Mouse (Mus musculus): ENCODE measurements around the gene Slc48a1. TPM values are rescaled to one million over a fixed set of nuclear protein-coding genes. Genes with fewer than 3 reads are reported as not detected.
A peak's percentile ranks its signal among the peaks of the same experiment; 100 is the strongest.

Gene Slc48a1
- total and polyA plus RNA-seq, 3 experiments: 116 to 299 TPM; not detected in 1

DNA sequence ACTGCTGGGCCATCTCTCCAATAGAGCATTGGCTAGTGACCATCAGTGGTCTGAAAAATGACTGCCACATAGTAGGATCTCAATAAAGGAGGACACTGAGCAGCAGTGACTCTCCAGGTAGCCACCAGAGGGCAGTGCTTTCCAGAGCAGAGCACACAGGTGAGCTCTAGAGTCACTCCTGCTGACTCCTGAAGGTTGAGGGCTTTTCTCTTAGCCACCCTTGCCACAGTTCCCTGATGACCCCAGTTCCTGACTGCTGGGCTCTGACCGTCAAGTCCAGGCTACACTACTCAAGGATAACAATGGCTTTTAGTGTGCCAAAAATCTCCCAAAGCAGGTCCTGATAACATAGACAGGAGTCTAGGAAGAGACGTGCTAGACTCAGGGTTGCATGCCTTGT, 26.6 kb upstream of the Slc48a1 start:
- no peaks in the 10 kb centered on the region; a peak in 1 of 4 replicates for H3K27me3 ChIP-seq (ENCODE audit: control insufficient read depth in 1 of 2, insufficient read depth in 2 of 2, low read length in 2 of 2)
- peak; percentile 49 for DNase-seq (ENCODE audit: low read depth, low spot score)
- no peaks in the 10 kb centered on the region for H3K9me3 ChIP-seq (replicated peaks; ENCODE audit: insufficient read depth, low read length)
- H3K27ac ChIP-seq (ENCODE audit: control insufficient read depth, low read depth, low read length): no peak overlapping the region
- no peak overlapping the region for H3K9ac ChIP-seq (ENCODE audit: control insufficient read depth, low read depth, low read length, poor library complexity, severe bottlenecking)
- no peaks in the 10 kb centered on the region for H3K79me2 ChIP-seq (ENCODE audit: control insufficient read depth, insufficient read depth, low read length, poor library complexity)
- TF ChIP-seq UBTF (IDR thresholded peaks at IDR 0.05; ENCODE audit: borderline replicate concordance, insufficient read depth, low read depth, low read length) (no peak), RAD21 (IDR thresholded peaks at IDR 0.05; ENCODE audit: low read depth, low read length) (peak; percentile 48), TBP (IDR thresholded peaks at IDR 0.05; ENCODE audit: low read depth, low read length) (no peak), CTCF (IDR thresholded peaks at IDR 0.05 in 2 of 3, conservative IDR thresholded peaks at IDR 0.05 in 1 of 3; ENCODE audit: control insufficient read depth in 1 of 3, insufficient read depth in 1 of 3, low read depth in 2 of 3, low read length in 3 of 3, poor library complexity in 1 of 3, severe bottlenecking in 1 of 3) (peak; percentile 69 to 80 (median 79)), MYC (IDR thresholded peaks at IDR 0.05; ENCODE audit: low read depth, low read length) (no peak), POLR2AphosphoS2 (IDR thresholded peaks at IDR 0.05; ENCODE audit: low read length) (no peak), CHD1 (IDR thresholded peaks at IDR 0.05; ENCODE audit: low read depth, low read length) (no peak), MYB (IDR thresholded peaks at IDR 0.05; ENCODE audit: low read depth, low read length) (no peak), GATA1 (IDR thresholded peaks at IDR 0.05; ENCODE audit: low read depth, low read length) (no peak), ELF1 (IDR thresholded peaks at IDR 0.05; ENCODE audit: low read depth, low read length) (no peak), SMC3 (IDR thresholded peaks at IDR 0.05; ENCODE audit: low read depth, low read length) (peak; percentile 66), ZKSCAN1 (IDR thresholded peaks at IDR 0.05; ENCODE audit: low read depth, low read length) (peak; percentile 96), ZC3H11A (IDR thresholded peaks at IDR 0.05; ENCODE audit: low read depth, low read length) (peak; percentile 49; the same call in 1 of the 2 replicates), ETS1 (IDR thresholded peaks at IDR 0.05; ENCODE audit: low read depth, low read length) (no peak), TAL1 (IDR thresholded peaks at IDR 0.05; ENCODE audit: low read length) (no peak), USF1 (IDR thresholded peaks at IDR 0.05; ENCODE audit: low read depth, low read length) (no peak), JUND (IDR thresholded peaks at IDR 0.05; ENCODE audit: low read depth, low read length) (no peak), GABPA (IDR thresholded peaks at IDR 0.05; ENCODE audit: low read depth, low read length) (no peak), POLR2A (IDR thresholded peaks at IDR 0.05; ENCODE audit: control insufficient read depth in 1 of 2, insufficient read depth in 1 of 2, low read depth in 1 of 2, low read length in 2 of 2, poor library complexity in 1 of 2) (no peak), BHLHE40 (IDR thresholded peaks at IDR 0.05; ENCODE audit: borderline replicate concordance, low read depth, low read length) (no peak), MAX (IDR thresholded peaks at IDR 0.05; ENCODE audit: low read length) (no peak)
- H3K36me3 ChIP-seq (ENCODE audit: control insufficient read depth in 1 of 2, insufficient read depth in 2 of 2, low read length in 2 of 2): peaks cover 0 to 22% of the 10 kb centered on the region in 2 experiments; a peak in 2 of 4 replicates
- H3K4me3 ChIP-seq (ENCODE audit: control insufficient read depth in 1 of 2, insufficient read depth in 1 of 2, low read depth in 2 of 2, low read length in 2 of 2): no peak overlapping the region
- peaks cover 9 to 39% of the 10 kb centered on the region in 2 experiments for H3K4me1 ChIP-seq (ENCODE audit: control insufficient read depth in 1 of 2, insufficient read depth in 2 of 2, low read length in 2 of 2)

DNA sequence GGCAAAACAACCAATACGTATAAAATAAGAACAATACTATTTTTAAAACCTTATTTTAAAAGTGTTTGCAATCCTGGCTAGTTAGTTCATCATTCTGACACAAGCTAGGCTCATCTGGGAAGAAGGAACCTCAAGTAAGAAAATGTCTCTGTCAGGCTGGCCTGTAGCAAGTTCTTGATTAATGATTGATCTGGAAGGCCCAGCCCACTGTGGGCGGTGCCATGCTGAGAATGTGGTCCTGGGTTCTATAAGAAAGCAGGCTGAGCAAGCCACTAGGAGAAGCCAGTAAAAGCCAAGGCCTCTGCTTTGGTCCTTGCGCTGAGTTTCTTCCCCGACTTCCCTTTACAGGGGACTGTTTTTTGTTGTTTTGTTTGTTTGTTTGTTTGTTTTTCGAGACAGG, 25.8 kb upstream of the Slc48a1 start:
- no peak for TF ChIP-seq MXI1 (IDR thresholded peaks at IDR 0.05; ENCODE audit: low read depth, low read length)
- TF ChIP-seq MAX (IDR thresholded peaks at IDR 0.05; ENCODE audit: low read length): no peak
- TF ChIP-seq POLR2AphosphoS2 (IDR thresholded peaks at IDR 0.05; ENCODE audit: low read length): no peak
- TF ChIP-seq GABPA (IDR thresholded peaks at IDR 0.05; ENCODE audit: low read depth, low read length): no peak
- no peak for TF ChIP-seq ZC3H11A (IDR thresholded peaks at IDR 0.05; ENCODE audit: low read depth, low read length)
- TF ChIP-seq NELFE (IDR thresholded peaks at IDR 0.05; ENCODE audit: low read depth, low read length): no peak
- TF ChIP-seq CHD1 (IDR thresholded peaks at IDR 0.05; ENCODE audit: low read depth, low read length): no peak
- TF ChIP-seq ZMIZ1 (IDR thresholded peaks at IDR 0.05; ENCODE audit: low read depth, low read length): no peak
- TF ChIP-seq TBP (IDR thresholded peaks at IDR 0.05; ENCODE audit: low read depth, low read length): no peak
- TF ChIP-seq MAFK (IDR thresholded peaks at IDR 0.05; ENCODE audit: borderline replicate concordance, low read depth, low read length): no peak
- no peak for TF ChIP-seq MAZ (IDR thresholded peaks at IDR 0.05; ENCODE audit: low read depth, low read length)
- no peak for TF ChIP-seq ELF1 (IDR thresholded peaks at IDR 0.05; ENCODE audit: low read depth, low read length)
- TF ChIP-seq POLR2AphosphoS5 (IDR thresholded peaks at IDR 0.05; ENCODE audit: borderline replicate concordance, low read depth, low read length): no peak
- no peak for TF ChIP-seq RAD21 (IDR thresholded peaks at IDR 0.05; ENCODE audit: low read depth, low read length)
- no peak for TF ChIP-seq MEF2A (IDR thresholded peaks at IDR 0.05; ENCODE audit: extremely low read depth, insufficient replicate concordance, low read depth, low read length, poor library complexity, severe bottlenecking)
- TF ChIP-seq USF2 (IDR thresholded peaks at IDR 0.05; ENCODE audit: borderline replicate concordance in 1 of 2, insufficient read depth in 1 of 2, low read depth in 1 of 2, low read length in 2 of 2): no peak
- TF ChIP-seq BHLHE40 (IDR thresholded peaks at IDR 0.05; ENCODE audit: borderline replicate concordance, low read depth, low read length): no peak
- TF ChIP-seq KAT2A (conservative IDR thresholded peaks at IDR 0.05; ENCODE audit: low read depth, low read length): no peak
- Histone ChIP-seq H3K27me3 (ENCODE audit: control insufficient read depth in 1 of 2, insufficient read depth in 2 of 2, low read length in 2 of 2) (no peaks in the 10 kb centered on the region; a peak in 1 of 4 replicates), H3K4me1 (ENCODE audit: control insufficient read depth in 1 of 2, insufficient read depth in 2 of 2, low read length in 2 of 2) (peaks cover 9 to 31% of the 10 kb centered on the region in 2 experiments), H3K27ac (ENCODE audit: control insufficient read depth, low read depth, low read length) (no peak overlapping the region), H3K9ac (ENCODE audit: control insufficient read depth, low read depth, low read length, poor library complexity, severe bottlenecking) (no peak overlapping the region), H3K4me3 (ENCODE audit: control insufficient read depth in 1 of 2, insufficient read depth in 1 of 2, low read depth in 2 of 2, low read length in 2 of 2) (no peak overlapping the region), H3K79me2 (ENCODE audit: control insufficient read depth, insufficient read depth, low read length, poor library complexity) (no peaks in the 10 kb centered on the region), H3K9me3 (replicated peaks; ENCODE audit: insufficient read depth, low read length) (no peaks in the 10 kb centered on the region), H3K36me3 (ENCODE audit: control insufficient read depth in 1 of 2, insufficient read depth in 2 of 2, low read length in 2 of 2) (peaks cover 0 to 17% of the 10 kb centered on the region in 2 experiments; a peak in 2 of 4 replicates)
- no peak for DNase-seq (ENCODE audit: low read depth, low spot score)

Data from MEL (cell line).